Mouse (Mus musculus): Measurements from ENCODE around the gene Tpra1.

- TF ChIP-seq CTCF (IDR thresholded peaks at IDR 0.05; ENCODE audit: extremely low read depth, insufficient read depth, insufficient read length, insufficient replicate concordance) (no peak), POLR2A (IDR thresholded peaks at IDR 0.05; ENCODE audit: low read depth, low read length) (no peak)
These were observed 27.1 kb upstream of the Tpra1 start, which contains the start of gene Podxl2 for GRCm38 (mm10) chr6:88874868-88875508.

Data from spleen, adult 2 months (tissue).